Mouse (Mus musculus) lung, postnatal 25 days (tissue): Measurements from ENCODE around the gene Susd2.

Experiments
- DNase-seq: peaks from one replicate; pipeline ENCODE4 v3.0.0; 2022; ENCODE audit warnings: low spot score

Gene Susd2

GRCm38 (mm10) chr10:75643741-75644343 lies at the start of gene Susd2:
Susd2 (minus strand) TSS chr10:75644008.
- DNase-seq: peak; percentile 61

DNA sequence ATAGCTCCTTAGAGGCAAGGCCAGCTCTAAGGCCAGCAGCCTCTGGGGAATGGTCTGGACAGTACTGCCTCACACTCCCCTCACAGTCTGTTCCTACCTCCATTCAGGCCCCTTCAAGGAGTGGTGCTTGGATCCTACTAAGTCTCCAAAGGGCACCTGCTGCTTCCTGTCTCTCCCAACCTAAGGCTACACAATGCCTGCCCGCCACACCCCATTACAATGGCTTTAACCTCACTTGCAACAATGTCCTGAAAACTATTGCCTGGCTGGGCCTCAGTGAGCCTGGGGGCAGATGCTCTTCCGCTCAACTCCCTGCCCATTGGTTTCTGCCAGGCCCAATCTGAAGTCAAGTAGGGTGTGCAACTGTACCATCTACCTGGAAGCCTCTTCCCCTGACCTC lies 44.8 kb upstream of the Susd2 start:
- DNase-seq: no peak

- no peak for DNase-seq
These were observed 42.9 kb upstream of the Susd2 start for GRCm38 (mm10) chr10:75686724-75687123.

DNA sequence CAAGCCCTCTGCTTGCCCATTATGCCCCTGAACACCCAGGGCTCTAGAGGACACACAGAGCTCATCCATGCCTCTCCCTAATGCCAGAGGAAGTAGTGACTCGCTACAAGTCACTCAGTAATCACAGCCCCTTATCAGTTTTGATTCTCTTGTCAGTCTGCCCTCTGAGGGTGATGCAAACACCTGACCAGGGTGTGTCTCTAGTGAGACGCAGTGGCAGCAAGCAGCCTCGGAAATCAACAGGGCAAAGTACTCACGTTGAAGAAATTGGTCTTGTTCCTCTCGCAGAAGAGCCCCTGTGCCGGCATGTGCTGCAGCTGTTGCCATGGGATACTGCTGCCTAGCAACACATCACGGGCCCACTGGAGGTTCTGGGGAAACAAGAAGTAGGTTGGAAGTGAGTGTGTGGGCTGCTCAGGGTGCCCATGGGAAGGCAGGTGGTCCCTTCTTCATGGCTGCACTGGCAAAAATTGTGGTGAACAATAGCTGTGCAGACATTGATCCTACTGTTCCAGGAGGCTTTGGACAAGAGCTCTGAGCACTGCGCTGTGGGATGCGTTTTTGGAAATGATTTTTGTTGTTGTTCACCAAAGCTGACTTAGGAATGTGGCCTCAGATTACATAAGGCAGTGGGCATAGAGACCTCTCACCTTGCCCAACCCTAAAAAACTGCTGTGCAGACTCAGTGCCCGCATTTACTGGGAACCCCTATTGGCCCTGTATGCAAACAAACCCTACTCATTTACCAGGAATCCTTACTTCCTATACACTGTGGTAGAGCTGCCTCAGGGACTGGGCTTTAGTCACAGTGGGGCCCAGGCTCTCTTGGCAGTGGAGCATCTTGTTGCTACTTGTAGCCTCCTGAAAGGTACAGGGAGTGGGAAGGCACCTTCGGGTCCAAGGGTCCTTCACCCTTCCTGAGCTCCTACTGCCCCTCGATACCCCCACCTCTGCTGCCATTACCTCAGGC lies 40.5 kb upstream of the Susd2 start:
- DNase-seq: no peak

DNA sequence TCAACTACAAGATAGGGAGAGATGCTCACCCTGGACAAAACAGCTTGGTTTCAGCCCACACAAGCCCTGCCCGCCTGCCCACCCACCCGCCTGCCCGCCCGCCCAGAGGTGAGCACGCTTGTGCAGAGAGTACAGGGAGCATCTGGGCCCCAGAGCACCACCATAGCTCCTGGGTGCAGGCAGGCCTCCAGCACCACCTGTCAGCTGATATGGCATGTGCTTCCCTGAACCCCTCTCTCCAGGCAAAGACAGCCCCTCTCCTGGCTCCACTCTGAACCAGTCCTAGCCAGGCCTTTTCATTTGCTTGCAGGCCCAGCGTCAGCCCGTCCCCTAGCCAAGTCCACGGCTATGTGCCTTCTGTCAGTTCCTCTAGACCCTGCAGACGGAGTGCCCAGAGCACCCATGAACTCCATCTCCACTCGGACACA lies 36.8 kb upstream of the Susd2 start:
- no peak for DNase-seq

GRCm38 (mm10) chr10:75679204-75679603 lies 35.4 kb upstream of the Susd2 start:
- no peak for DNase-seq

DNA sequence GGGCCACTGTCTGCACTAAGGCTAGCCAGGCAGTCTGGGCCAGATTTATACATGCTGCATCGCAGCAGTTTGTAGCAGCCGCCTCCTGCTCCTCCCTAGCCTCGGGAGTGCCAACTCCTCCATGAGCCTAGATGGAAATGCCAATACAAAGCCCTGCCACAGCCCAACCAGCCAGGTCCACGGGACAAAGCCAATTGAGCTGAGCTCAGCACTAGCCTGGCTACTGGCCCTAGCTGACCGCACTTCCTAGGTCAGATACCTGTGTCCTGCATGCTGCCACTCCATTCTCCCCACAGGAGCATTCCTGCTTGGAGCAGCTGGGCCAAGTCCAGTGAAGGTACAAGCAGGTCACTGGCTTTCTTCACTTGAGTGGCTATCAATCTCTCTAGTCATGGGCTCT lies 34.2 kb upstream of the Susd2 start:
- DNase-seq: peak; percentile 53

DNA sequence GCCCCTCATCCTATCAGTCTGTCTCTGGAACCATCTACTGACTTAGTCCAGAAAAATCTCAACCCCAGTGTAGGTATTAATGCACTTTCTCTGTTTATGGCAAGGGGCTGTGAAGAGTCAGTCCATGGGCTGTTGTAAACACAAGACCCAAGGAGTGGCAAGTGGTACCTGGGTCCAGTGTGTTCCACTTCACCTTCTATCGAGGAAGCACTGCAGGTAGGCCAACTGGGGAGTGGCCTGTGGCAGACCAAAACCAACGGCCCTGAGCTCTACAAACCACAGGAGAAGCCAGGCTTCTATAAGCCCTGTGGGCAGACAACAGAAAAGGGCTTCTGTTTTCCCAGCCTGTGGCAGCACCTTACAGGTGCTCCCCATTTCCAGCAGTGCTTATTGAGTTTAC lies 33.8 kb upstream of the Susd2 start:
- peak; percentile 44 for DNase-seq

- peak; percentile 87 for DNase-seq
These were observed 33.2 kb upstream of the Susd2 start for GRCm38 (mm10) chr10:75676819-75677565.

GRCm38 (mm10) chr10:75676286-75676685 lies 32.5 kb upstream of the Susd2 start:
- no peak for DNase-seq

DNA sequence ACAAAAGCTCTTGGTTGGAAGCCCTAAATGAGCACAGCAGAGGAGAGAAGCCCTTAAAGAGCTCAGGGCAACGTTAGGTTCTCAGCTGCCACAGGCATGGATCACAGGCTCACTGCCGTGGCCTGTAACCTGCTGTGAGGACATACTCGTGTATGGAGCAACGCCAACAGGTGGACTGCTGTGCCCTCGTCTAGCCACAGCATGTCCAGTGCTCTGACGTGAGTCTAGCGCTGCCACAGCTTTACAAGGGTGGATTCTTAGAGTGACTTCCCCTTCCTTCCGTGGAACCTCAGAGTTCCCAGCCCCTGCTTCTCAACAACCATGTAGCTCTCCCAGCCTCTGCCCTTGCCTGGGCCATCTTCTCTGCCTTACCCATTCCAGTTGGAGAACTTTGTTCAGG lies 31.8 kb upstream of the Susd2 start:
- DNase-seq: peak; percentile 43

DNA sequence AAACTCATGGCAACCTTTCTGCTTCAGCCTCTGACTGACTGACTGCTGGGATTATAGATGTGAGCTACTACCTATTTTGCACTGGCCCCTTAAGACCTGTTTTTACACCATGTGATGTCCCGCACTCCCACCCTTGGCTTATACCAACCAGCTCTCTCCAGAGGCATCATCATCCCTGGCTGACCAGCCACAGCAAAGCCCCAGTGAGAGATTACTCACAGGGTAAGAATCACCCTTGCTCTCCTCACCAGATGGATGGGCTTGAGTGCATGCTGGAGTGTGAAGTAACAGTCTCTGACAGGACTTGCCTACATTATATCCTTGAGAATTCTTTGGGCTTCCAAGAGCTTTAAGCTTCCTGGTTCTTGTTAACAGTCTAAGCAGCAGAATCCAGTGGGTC lies 26.1 kb upstream of the Susd2 start:
- DNase-seq: no peak

GRCm38 (mm10) chr10:75667911-75668270 lies 24.1 kb upstream of the Susd2 start:
- DNase-seq: peak; percentile 70

DNA sequence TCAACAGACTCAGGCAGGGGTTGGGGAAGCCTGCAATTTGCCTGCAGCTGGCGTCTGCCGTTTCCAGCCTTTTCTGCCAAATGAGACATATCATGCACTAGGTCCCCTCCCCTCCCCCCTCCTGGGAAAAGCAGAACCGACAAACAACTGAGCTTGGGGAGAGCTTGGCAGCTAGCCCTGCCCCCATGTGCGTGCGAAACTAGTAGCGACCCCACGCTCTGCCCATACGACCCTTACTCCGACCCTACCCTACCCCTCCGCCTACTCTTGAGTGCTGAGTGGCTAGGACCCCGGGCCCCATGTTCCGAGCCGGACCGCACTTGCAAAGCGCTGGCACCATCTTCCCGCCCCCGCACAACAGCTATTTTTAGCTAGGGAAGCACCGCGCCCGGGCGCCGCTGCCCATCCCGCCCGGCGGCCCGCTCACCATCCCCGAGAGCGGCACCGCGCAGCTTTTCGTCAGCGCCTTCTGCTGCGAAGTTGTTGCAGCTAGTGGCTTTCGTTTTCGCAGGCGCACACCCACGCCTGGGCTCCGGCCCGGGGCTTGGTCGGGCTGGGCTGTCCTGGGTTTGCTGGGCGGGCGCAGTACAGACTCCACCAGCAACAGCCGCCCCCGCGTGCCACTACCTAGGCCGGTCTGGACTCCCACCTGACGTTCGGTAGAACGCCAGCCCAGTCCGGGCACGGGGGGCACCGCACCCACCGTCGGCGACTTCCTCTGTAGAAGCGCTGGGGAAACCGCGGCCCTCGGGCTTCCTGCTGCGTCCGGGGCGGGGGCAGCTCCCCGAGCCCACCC lies 23.5 kb upstream of the Susd2 start:
- peak; percentile 75 for DNase-seq

- DNase-seq: no peak
These were observed 22.7 kb upstream of the Susd2 start for GRCm38 (mm10) chr10:75666451-75667030.

DNA sequence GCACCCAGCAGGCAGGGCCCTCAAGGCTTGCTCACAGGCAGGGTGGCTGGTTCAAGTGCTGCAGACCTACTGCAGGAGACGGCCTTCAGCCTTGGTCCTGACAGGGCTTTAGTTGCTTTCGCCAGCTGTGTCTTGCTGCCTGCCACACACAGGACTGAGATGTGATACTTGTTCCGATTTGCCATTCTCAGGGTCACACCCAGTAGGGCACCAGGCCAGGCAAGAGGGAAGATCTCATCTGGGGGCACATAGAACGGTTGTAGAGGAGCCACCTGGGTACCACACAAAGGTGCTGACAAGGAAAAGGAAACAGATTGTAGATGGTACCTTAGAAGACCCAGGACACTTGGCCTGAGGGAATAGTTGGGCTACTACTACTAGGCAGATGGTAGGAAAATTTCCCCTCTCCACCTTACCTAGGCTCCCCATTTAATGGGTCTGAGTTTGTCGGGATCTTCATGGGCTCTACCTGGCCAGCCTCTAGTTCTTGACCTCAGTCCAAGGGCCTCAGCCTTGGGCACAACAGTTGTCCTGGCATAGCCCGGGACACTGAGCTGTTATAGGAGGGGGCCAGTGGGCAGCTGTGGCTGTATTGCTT lies 21.0 kb upstream of the Susd2 start:
- DNase-seq: no peak

DNA sequence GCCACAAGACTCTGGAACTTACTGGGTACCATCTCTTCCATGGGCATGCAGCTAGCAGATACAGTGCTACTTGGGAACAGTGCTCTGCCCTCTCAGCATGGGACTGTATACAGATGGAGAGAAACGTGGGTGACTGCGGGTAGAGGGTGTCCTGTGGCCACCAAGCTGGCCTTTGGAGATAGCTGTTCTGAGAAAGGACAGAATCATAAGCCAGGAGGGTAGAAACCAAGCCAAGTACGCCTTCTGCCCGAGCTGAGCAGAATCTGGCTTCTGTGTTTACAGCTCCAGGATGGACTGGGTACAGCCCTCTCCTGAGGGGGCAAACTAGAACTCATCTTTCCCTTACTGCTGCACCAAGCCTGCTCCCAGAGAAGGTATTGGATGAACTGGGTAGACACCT lies 18.8 kb upstream of the Susd2 start:
- no peak for DNase-seq

GRCm38 (mm10) chr10:75661876-75662275 lies 18.1 kb upstream of the Susd2 start:
- no peak for DNase-seq

DNA sequence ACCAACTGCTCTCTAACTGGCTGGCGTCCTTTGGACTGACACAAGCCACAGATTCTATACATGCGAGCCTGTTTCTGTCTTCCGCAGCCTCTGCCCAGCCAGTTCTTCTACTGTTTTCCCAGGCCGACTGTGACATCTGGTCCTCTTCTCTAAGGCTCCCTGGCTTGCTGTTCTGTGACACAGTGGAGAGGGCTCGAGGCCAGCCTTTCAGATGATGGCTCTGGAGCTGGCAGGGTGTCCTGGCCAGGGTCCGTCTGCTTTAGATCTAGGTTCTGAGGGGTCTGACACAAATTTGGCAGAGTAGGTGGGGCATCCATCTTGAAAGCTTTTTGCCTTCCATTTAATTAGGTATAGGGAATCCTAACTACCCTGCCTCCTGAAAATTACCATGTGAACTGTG lies 17.6 kb upstream of the Susd2 start:
- DNase-seq: no peak

DNA sequence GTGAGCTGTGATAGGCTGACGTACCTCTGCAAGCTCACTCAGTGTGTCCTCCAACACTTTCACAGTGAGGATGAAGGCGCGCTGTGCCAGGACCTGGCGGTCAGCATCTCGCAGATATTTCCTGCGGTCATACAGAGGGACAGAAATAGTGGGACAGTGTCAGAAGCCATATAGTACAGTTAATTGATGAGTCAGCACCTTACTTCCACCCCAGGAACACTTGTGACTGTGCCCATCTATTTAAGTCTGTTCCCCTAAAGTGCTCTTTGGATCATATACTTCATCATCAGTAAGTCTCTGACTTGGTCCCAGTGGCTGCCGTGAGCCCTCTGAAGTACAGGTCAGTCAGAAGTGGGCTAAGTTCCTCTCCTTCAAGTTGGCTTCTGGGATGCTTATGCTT lies 14.0 kb upstream of the Susd2 start:
- DNase-seq: no peak

GRCm38 (mm10) chr10:75657165-75657564 lies 13.4 kb upstream of the Susd2 start:
- no peak for DNase-seq
